Mouse (Mus musculus): ENCODE results near the gene Tbk1. TPM values are rescaled to one million over a fixed set of nuclear protein-coding genes. Genes with fewer than 3 reads are reported as not detected.
A peak's percentile ranks its signal among the peaks of the same experiment; 100 is the strongest.

The Tbk1 gene
- polyA plus RNA-seq, 1 experiment: 288 TPM

DNA sequence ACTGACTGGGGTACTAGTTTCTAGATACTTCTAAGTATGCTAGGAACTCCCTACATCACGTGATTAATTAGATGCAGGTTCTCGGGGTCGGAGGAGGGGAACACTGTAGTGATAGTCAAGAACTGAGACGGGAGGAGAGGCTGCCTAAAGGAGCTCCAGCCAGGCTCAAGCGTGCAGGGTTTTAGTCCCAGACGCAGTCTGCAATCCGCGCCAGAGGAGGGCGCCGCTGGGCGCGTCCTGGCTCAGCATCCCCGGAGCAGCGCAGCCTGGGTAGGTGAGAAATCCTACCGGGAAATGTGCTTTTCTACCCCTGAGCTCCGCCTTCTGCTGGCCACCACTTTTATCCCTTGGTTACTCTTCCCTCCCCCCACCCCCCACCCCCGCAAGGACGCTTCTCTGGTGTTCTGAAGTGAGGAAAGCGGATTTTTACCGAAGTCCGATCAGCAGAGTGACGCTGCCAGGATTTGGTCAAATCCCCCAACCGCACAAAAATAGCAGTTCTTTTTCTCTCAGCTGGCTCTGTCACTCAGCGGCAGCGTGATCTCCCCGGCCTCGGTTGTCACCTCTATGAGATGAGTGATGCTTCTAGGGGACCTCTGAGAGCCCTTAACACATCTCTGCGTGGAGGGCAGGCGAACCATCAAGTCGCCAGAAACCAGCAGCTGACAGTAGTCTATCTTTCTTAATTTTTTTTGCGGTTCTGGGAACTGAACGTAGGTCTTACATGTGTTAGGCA, 53.3 kb downstream of the Tbk1 start:
- 14% methylated on average over 32 of the region's 32 CpGs for WGBS

DNA sequence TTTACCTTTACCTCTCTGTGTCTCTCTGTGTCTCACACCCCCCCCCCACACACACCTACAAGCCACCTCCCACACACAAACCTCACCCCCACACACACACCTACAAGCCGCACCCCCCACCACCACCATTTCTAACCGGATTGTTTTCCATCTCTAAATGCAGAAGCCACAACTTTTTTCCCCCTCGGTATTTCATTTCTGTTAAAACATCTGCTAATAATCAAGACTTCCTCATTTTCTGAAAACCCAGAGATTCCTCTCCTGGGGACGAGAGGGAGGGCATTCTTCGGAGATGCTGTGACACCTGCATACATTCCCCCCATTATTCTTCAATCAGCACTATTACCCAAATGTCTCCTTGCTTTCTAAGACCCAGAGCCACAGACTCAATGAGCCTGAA, 55.0 kb downstream of the Tbk1 start:
- no peak overlapping the region for H3K27ac ChIP-seq (ENCODE audit: insufficient read depth, low read depth, low read length)
- H3K4me3 ChIP-seq (ENCODE audit: insufficient read depth, low read depth, low read length): no peak overlapping the region
- TF ChIP-seq CTCF (IDR thresholded peaks at IDR 0.05; ENCODE audit: insufficient read depth, low read depth, low read length): no peak
- TF ChIP-seq POLR2A (IDR thresholded peaks at IDR 0.05; ENCODE audit: insufficient read depth, low read depth, low read length): no peak
- 86% methylated on average over 5 of the region's 5 CpGs for WGBS
- H3K4me1 ChIP-seq (ENCODE audit: control insufficient read depth, insufficient read depth, low read length): peaks cover 6% of the 10 kb centered on the region

More for the DNA sequence above, 53.3 kb downstream of the Tbk1 start:
- peaks cover 6% of the 10 kb centered on the region for H3K4me1 ChIP-seq (ENCODE audit: control insufficient read depth, insufficient read depth, low read length)
- peak; percentile 41 for TF ChIP-seq CTCF (IDR thresholded peaks at IDR 0.05; ENCODE audit: insufficient read depth, low read depth, low read length)
- TF ChIP-seq POLR2A (IDR thresholded peaks at IDR 0.05; ENCODE audit: insufficient read depth, low read depth, low read length): no peak
- H3K27ac ChIP-seq (ENCODE audit: insufficient read depth, low read depth, low read length): no peak overlapping the region
- H3K4me3 ChIP-seq (ENCODE audit: insufficient read depth, low read depth, low read length): peak overlapping the region; percentile 31

DNA sequence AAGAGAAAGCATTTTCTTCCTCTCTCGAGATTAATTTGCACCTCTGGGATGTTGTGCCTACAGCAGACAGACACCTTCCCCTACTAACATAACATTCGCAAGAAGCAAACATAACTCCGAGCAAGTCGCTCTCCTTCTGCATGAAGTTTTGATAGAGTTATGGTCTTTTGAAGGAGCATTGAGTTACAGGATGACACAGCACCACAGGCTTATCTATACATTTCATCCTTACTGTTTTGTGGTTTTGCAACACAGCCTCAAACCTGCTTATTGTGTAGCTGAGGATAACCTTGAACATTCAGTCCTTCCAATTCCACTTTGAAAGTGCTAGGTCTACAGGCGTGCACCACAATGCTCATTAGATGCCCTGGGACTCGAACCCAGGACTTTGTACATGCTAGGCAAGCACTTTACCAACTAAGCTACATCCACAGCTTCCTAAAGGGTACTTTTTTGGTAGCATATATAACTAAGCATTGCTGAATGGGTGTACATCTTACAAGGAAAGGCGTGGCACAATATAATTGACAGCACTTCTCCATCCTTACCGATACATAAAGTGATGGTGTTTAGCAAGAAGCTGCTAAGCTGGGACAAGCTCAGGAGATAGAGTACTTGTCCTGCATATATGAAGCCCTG, 56.1 kb downstream of the Tbk1 start:
- Histone ChIP-seq H3K4me3 (ENCODE audit: insufficient read depth, low read depth, low read length) (no peak overlapping the region), H3K27ac (ENCODE audit: insufficient read depth, low read depth, low read length) (no peak overlapping the region), H3K4me1 (ENCODE audit: control insufficient read depth, insufficient read depth, low read length) (peaks cover 6% of the 10 kb centered on the region)
- WGBS: 87% methylated on average over 8 of the region's 8 CpGs
- TF ChIP-seq CTCF (IDR thresholded peaks at IDR 0.05; ENCODE audit: insufficient read depth, low read depth, low read length) (no peak), POLR2A (IDR thresholded peaks at IDR 0.05; ENCODE audit: insufficient read depth, low read depth, low read length) (no peak)

DNA sequence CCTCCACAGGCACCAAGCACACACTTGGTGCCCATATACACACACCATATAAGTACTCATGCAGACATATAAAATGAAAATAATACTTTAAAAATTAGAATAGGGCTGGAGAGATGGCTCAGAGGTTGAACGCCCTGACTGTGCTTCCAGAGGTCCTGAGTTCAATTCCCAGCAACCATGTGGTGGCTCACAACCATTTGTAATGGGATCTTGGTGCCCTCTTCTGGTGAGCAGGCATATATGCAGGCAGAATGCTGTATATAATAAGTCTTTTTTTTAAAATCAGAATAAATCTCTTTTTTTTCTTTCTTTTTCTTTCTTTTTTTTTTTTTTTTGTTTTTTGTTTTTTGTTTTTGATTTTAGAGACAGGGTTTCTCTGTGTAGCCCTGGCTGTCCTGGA, 57.3 kb downstream of the Tbk1 start:
- Histone ChIP-seq H3K27ac (ENCODE audit: insufficient read depth, low read depth, low read length) (no peak overlapping the region), H3K4me3 (ENCODE audit: insufficient read depth, low read depth, low read length) (no peak overlapping the region), H3K4me1 (ENCODE audit: control insufficient read depth, insufficient read depth, low read length) (peaks cover 6% of the 10 kb centered on the region)
- TF ChIP-seq CTCF (IDR thresholded peaks at IDR 0.05; ENCODE audit: insufficient read depth, low read depth, low read length) (no peak), POLR2A (IDR thresholded peaks at IDR 0.05; ENCODE audit: insufficient read depth, low read depth, low read length) (no peak)
- WGBS: 98% methylated on average over 1 of the region's 1 CpGs

DNA sequence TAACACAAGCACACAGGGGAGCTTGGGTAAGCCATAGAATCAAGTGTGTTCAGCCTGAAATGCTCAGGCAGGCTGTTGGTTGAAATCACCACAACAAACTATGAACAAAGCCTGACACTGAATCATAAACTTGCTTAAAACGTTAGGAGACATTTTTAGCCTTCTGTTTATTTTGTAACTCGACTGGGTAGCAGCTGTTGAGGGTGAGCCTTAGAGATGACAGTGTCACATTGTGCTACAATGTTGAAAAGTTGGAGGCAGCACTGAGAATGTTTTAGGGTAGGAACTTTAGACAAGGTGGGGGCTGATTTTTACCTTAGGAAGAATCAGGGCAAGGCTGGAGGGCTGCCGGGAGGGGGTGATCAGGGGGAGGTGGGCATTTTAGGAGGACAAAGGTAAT, 58.1 kb downstream of the Tbk1 start:
- 73% methylated on average over 3 of the region's 3 CpGs for WGBS
- no peak for TF ChIP-seq POLR2A (IDR thresholded peaks at IDR 0.05; ENCODE audit: insufficient read depth, low read depth, low read length)
- no peak overlapping the region for H3K4me3 ChIP-seq (ENCODE audit: insufficient read depth, low read depth, low read length)
- H3K27ac ChIP-seq (ENCODE audit: insufficient read depth, low read depth, low read length): no peak overlapping the region
- H3K4me1 ChIP-seq (ENCODE audit: control insufficient read depth, insufficient read depth, low read length): peaks cover 5% of the 10 kb centered on the region

DNA sequence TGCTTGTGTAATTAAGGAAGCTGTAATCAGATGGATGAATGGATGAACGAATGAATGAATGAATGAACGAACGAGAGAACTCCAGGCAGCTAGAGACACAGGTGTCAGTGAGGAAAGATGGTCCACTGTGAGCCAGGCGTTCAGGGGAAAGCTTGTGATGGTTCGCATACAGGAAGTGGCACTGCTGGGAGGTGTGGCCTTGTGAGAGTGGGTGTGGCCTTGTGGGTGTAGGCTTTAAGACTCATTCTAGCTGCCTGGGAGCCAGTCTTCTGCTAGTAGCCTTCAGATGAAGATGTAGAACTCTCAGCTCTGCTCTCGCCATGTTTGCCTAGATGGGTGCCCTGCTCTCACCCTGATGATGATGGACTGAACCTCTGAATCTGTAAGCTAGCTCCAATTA, 59.5 kb downstream of the Tbk1 start:
- TF ChIP-seq POLR2A (IDR thresholded peaks at IDR 0.05; ENCODE audit: insufficient read depth, low read depth, low read length): no peak
- no peak for TF ChIP-seq CTCF (IDR thresholded peaks at IDR 0.05; ENCODE audit: insufficient read depth, low read depth, low read length)
- 79% methylated on average over 6 of the region's 6 CpGs for WGBS
- H3K4me3 ChIP-seq (ENCODE audit: insufficient read depth, low read depth, low read length): no peak overlapping the region

DNA sequence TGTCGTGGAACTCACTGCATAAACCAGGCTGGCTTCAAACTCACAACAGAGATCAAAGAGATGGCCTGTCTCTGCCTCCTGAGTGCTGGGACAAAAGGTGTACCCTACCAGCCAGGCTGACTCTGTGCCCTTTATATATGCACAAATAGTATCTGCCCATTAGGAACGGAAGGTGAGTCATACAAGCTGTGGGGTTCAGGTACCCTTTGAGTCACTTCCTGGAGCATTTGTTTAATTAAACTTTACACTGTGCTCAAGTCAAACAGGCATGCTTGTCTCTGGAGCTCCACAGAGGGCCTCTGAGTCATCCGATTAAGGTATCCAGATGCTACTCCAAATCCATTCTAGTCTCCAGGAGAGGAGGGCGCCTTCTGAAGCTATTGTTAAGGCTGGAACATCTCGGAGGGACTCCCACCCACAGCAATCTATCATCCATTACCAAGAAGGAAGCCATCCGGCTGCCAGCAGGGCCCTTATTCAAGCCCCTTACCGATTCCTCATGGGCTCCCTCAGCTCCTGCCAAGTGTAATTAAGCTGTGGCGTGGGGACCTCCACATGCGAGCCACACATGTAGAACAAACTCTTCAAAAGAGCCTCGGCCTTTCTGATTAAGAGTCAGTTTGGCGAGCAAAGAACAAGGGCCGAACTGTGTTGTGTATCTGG, 65.5 kb downstream of the Tbk1 start:
- Histone ChIP-seq H3K27ac (ENCODE audit: insufficient read depth, low read depth, low read length) (no peak overlapping the region), H3K4me3 (ENCODE audit: insufficient read depth, low read depth, low read length) (no peak overlapping the region), H3K4me1 (ENCODE audit: control insufficient read depth, insufficient read depth, low read length) (peaks cover 5% of the 10 kb centered on the region)
- 34% methylated on average over 12 of the region's 12 CpGs for WGBS
- TF ChIP-seq POLR2A (IDR thresholded peaks at IDR 0.05; ENCODE audit: insufficient read depth, low read depth, low read length) (no peak), CTCF (IDR thresholded peaks at IDR 0.05; ENCODE audit: insufficient read depth, low read depth, low read length) (no peak)

More for the DNA sequence above, 59.5 kb downstream of the Tbk1 start:
- H3K4me1 ChIP-seq (ENCODE audit: control insufficient read depth, insufficient read depth, low read length): no peaks in the 10 kb centered on the region
- H3K27ac ChIP-seq (ENCODE audit: insufficient read depth, low read depth, low read length): no peak overlapping the region

DNA sequence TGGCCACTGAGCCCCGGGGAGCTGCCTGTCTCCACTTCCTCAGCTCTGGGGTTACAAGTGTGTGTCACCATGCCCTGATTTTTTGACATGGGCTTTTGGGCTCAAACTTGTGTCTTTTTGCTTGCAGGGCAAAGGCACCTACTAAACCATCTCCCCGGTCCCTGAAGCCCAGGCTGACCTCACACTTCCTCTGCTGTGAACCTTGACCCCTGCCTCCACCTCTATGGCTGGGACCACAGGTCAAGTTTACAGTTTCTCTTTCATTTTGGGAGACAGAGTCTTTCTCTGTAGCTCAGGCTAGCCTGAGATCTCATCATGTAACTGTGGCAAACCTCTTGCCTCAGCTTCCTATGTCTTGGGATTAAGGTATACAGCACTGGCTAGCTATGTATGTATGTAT, 66.9 kb downstream of the Tbk1 start:
- TF ChIP-seq POLR2A (IDR thresholded peaks at IDR 0.05; ENCODE audit: insufficient read depth, low read depth, low read length) (no peak), CTCF (IDR thresholded peaks at IDR 0.05; ENCODE audit: insufficient read depth, low read depth, low read length) (no peak)
- Histone ChIP-seq H3K4me1 (ENCODE audit: control insufficient read depth, insufficient read depth, low read length) (peaks cover 5% of the 10 kb centered on the region), H3K27ac (ENCODE audit: insufficient read depth, low read depth, low read length) (no peak overlapping the region), H3K4me3 (ENCODE audit: insufficient read depth, low read depth, low read length) (no peak overlapping the region)
- 80% methylated on average over 2 of the region's 2 CpGs for WGBS

DNA sequence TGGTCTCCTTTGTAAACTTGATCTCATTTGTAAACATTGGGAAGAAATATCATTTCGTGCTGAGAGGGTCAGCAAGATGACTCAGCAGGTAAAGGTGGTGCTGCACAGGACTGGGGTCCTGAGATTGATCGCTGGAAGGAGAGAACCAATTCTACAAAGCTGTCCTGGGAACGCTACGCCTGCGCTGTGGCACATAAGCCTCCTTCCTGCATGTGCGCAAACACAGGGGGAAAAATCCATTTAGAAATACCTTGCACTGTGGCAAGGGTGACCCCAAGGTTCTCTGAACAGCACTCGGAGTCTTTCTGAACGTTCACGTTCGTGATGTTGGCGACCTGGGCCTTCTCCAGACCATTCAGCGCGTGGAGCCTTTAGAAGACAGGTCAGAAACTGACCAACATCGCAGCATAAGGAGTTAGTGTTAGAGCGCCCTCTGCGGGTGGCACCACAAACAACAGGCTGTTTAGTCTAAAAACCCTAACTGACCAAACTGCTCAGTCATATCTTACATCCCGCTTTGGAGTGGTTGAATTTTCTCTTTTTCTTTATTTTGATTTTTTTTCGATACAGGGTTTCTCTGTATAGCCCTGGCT, 70.5 kb downstream of the Tbk1 start:
- WGBS: 36% methylated on average over 18 of the region's 18 CpGs

More for the DNA sequence above, 70.5 kb downstream of the Tbk1 start:
- Histone ChIP-seq H3K4me1 (ENCODE audit: control insufficient read depth, insufficient read depth, low read length) (peaks cover 2% of the 10 kb centered on the region), H3K27ac (ENCODE audit: insufficient read depth, low read depth, low read length) (no peak overlapping the region), H3K4me3 (ENCODE audit: insufficient read depth, low read depth, low read length) (no peak overlapping the region)
- TF ChIP-seq CTCF (IDR thresholded peaks at IDR 0.05; ENCODE audit: insufficient read depth, low read depth, low read length) (peak; percentile 66), POLR2A (IDR thresholded peaks at IDR 0.05; ENCODE audit: insufficient read depth, low read depth, low read length) (no peak)
